Mouse (Mus musculus) intestine, postnatal 0 days (tissue): ENCODE data around the gene Cryzl2. TPM values are rescaled to one million over a fixed set of nuclear protein-coding genes. Genes with fewer than 3 reads are reported as not detected.

Experiments used
- ATAC-seq: fragments of 200-750 bp; cut with Nextera tagmentation; 2 replicates; pipeline ENCODE4 v1.8.0; 2017; ENCODE audit warnings: mild to moderate bottlenecking, moderate TSS enrichment, moderate library complexity
- H3K27ac ChIP-seq: fragments of 300-500 bp; sonication (generic); 2 replicates; pipeline ENCODE4 v1.5.1; 2014; ENCODE audit warnings: mild to moderate bottlenecking, low read depth, low read length, moderate library complexity
- H3K27me3 ChIP-seq: fragments of 300-500 bp; sonication (generic); replicated peaks from 2 replicates; pipeline ENCODE4 v1.6.1; 2014; ENCODE audit warnings: low read length, mixed read lengths; ENCODE audit not compliant: control insufficient read depth, insufficient read depth
- H3K36me3 ChIP-seq: fragments of 300-500 bp; sonication (generic); 2 replicates; pipeline ENCODE4 v1.6.1; 2014; ENCODE audit warnings: mild to moderate bottlenecking, moderate library complexity; ENCODE audit not compliant: control insufficient read depth, insufficient read depth
- H3K4me1 ChIP-seq: fragments of 300-500 bp; sonication (generic); replicated peaks from 2 replicates; pipeline ENCODE4 v1.6.1; 2014; ENCODE audit warnings: antibody characterized with exemption, low read length, mixed read lengths; ENCODE audit not compliant: control insufficient read depth, insufficient read depth
- H3K4me2 ChIP-seq: fragments of 300-500 bp; sonication (generic); replicated peaks from 2 replicates; pipeline ENCODE4 v1.6.1; 2014; ENCODE audit warnings: low read depth, mild to moderate bottlenecking, moderate library complexity
- H3K4me3 ChIP-seq: fragments of 300-500 bp; sonication (generic); 2 replicates; pipeline ENCODE4 v1.5.1; 2014; ENCODE audit warnings: low read depth, low read length
- H3K9ac ChIP-seq: fragments of 300-500 bp; sonication (generic); 2 replicates; pipeline ENCODE4 v1.6.1; 2014; ENCODE audit warnings: mild to moderate bottlenecking, low read depth, low read length
- H3K9me3 ChIP-seq: fragments of 300-500 bp; sonication (generic); 2 replicates; pipeline ENCODE4 v1.6.1; 2016; ENCODE audit warnings: mixed run types; ENCODE audit not compliant: control insufficient read depth
- CTCF ChIP-seq: sonication (generic); IDR thresholded peaks from 2 replicates; pipeline ENCODE4 v1.5.1; 2016; ENCODE audit warnings: low read depth, mild to moderate bottlenecking, control low read depth, antibody characterized with exemption, moderate library complexity
- WGBS: fragments of 180-500 bp; shearing (Covaris S2); extraction: QIAGEN DNeasy Blood & Tissue Kit; methylation state at CpG from one replicate; pipeline ENCODE4 v1.1.7; 2014; 5-methylcytosine and 5-hydroxymethylcytosine counted together
- polyA plus RNA-seq: library from polyadenylated mRNA; unstranded; fragments of >200 nt; fragmentation: Nextera tagmentation; extraction: Ambion mirVana; gene quantifications from 2 replicates; pipeline ENCODE4 v1.2.1, GENCODE M21; 2015

Gene Cryzl2
- polyA plus RNA-seq, 1 experiment from 2014 or later = 8.8 TPM

DNA sequence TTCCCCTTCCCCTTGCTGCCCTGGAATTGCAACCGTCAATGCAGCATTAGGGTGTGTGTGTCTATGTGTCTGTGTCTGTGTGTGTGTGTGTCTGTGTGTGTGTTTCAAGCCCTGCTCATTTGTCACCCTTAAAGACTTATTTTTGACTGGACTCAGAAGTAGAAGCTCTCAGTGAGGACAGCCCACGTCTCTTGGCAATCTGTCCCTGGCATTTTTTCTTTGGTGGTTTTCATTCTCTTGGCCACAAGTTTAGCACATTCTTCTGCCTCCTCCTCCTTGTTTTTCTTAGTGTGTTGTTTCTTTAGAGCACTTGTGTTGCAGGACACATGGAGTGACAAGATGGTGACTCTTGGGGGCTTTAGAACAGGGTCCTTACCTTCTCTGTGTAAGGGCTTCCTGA, 17.9 kb downstream of the Cryzl2 start:
- Histone ChIP-seq H3K4me1 (no peaks in the 10 kb centered on the region), H3K27ac (no peak overlapping the region), H3K9me3 (no peaks in the 10 kb centered on the region), H3K36me3 (peaks cover 4% of the 10 kb centered on the region; the same call in 1 of the 2 replicates), H3K9ac (no peak overlapping the region), H3K27me3 (no peaks in the 10 kb centered on the region), H3K4me3 (no peak overlapping the region), H3K4me2 (no peak overlapping the region)
- WGBS = 87% methylated on average over 2 of the region's 2 CpGs
- ATAC-seq = no peak
- no peak for TF ChIP-seq CTCF

DNA sequence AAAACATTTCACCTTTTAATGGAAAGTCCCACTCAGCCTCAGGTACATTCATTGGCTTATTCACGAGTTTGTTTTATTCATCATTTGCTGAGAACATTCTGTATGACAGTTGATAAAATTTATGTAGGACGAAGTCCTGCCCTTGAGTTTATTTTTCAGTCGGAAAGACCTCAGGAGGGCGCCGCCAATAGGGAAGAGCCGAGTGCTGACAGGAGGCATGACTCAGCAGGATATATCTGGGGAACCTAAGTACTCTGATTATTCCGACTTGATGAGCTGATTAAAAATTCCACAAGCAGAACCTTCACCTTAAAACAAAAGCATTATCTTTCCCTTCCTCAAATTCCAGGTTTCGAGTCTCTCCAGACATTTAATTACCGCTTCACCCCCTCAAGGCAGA, 21.7 kb downstream of the Cryzl2 start:
- Histone ChIP-seq H3K4me1 (no peaks in the 10 kb centered on the region), H3K4me2 (no peak overlapping the region), H3K27ac (no peak overlapping the region), H3K9me3 (no peaks in the 10 kb centered on the region), H3K9ac (no peak overlapping the region), H3K36me3 (peaks cover 4% of the 10 kb centered on the region; the same call in 1 of the 2 replicates), H3K4me3 (no peak overlapping the region), H3K27me3 (no peaks in the 10 kb centered on the region)
- 0 out of 2 replicates have a peak, but pooled peaks have one; percentile 5 for TF ChIP-seq CTCF
- WGBS = 31% methylated on average over 9 of the region's 9 CpGs
- no peak for ATAC-seq

DNA sequence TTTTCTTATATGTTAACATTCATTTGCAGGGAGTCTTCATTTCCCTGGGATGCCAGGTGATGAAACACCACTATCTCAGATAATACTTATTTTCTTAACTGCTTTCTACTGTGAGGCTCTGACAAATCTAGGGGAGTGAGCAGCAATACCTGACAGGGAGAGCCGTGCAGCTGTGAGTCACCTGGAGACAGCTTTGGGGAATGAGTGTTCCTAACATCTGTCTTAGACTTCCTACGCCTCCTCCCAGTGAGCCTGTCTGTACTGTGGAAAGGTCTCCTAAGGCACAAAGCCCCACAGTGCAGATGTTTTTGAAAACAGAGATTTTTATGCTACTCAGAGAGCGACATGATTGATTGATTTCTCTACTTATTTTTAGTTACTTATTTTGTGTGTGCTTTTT, 22.5 kb downstream of the Cryzl2 start:
- ATAC-seq = no peak
- Histone ChIP-seq H3K36me3 (peaks cover 4% of the 10 kb centered on the region; the same call in 1 of the 2 replicates), H3K9me3 (no peaks in the 10 kb centered on the region), H3K9ac (no peak overlapping the region), H3K4me2 (no peak overlapping the region), H3K4me3 (no peak overlapping the region), H3K27ac (no peak overlapping the region), H3K4me1 (no peaks in the 10 kb centered on the region), H3K27me3 (no peaks in the 10 kb centered on the region)
- WGBS = 67% methylated on average over 3 of the region's 3 CpGs
- no peak for TF ChIP-seq CTCF

- H3K4me3 ChIP-seq = no peak overlapping the region
- no peak overlapping the region for H3K27ac ChIP-seq
- TF ChIP-seq CTCF = no peak
- H3K9me3 ChIP-seq = no peaks in the 10 kb centered on the region
- H3K36me3 ChIP-seq = peaks cover 4% of the 10 kb centered on the region; the same call in 1 of the 2 replicates
- no peak overlapping the region for H3K4me2 ChIP-seq
- no peak for ATAC-seq
- H3K4me1 ChIP-seq = no peaks in the 10 kb centered on the region
- H3K27me3 ChIP-seq = no peaks in the 10 kb centered on the region
- WGBS = 93% methylated on average over 6 of the region's 6 CpGs
- no peak overlapping the region for H3K9ac ChIP-seq
These were observed 23.3 kb downstream of the Cryzl2 start for GRCm38 (mm10) chr1:157481666-157482065.

GRCm38 (mm10) chr1:157484161-157484560, 25.8 kb downstream of the Cryzl2 start:
- Histone ChIP-seq H3K36me3 (no peaks in the 10 kb centered on the region), H3K4me1 (no peaks in the 10 kb centered on the region), H3K27ac (no peak overlapping the region), H3K9ac (no peak overlapping the region), H3K4me2 (no peak overlapping the region), H3K27me3 (no peaks in the 10 kb centered on the region), H3K9me3 (no peaks in the 10 kb centered on the region), H3K4me3 (no peak overlapping the region)
- 93% methylated on average over 4 of the region's 4 CpGs for WGBS
- no peak for ATAC-seq
- TF ChIP-seq CTCF = no peak

DNA sequence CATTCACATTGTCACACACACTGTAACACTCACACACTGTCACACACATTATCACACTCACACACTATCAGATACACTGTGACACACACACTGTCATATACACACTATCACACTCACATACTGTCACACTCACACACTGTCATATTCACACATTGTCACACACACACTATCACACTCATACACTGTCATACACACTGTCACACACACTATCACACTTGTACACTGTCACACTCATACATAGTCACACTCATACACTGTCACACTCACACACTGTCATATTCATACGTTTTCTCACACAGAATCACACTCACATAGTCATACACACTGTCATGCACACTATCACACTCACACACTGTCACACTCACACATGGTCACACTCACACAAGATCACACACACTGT, 42.3 kb downstream of the Cryzl2 start:
- Histone ChIP-seq H3K27me3 (no peaks in the 10 kb centered on the region), H3K4me3 (no peak overlapping the region), H3K9ac (no peak overlapping the region), H3K27ac (no peak overlapping the region), H3K36me3 (no peaks in the 10 kb centered on the region), H3K4me1 (no peaks in the 10 kb centered on the region), H3K9me3 (no peaks in the 10 kb centered on the region), H3K4me2 (no peak overlapping the region)
- WGBS = 78% methylated on average over 1 of the region's 1 CpGs
- no peak for TF ChIP-seq CTCF
- no peak for ATAC-seq
